Mouse (Mus musculus): Measurements from ENCODE around the gene 5730596B20Rik. TPM values are rescaled to one million over a fixed set of nuclear protein-coding genes. Genes with fewer than 3 reads are reported as not detected.

Gene 5730596B20Rik
- polyA plus RNA-seq, 2 experiments = 0.29 to 0.44 TPM

GRCm38 (mm10) chr6:52221337-52221992 is 44.2 kb downstream of the 5730596B20Rik start, which contains the start of gene Hoxa7:
Gene Hoxa7, minus strand, starts transcription at chr6:52221854.
- WGBS = under 1% methylated on average over 46 of the region's 46 CpGs
- peak; percentile 29; the same call in 1 of the 2 replicates for TF ChIP-seq POLR2A (IDR thresholded peaks at IDR 0.05; ENCODE audit: borderline replicate concordance, extremely low read depth, insufficient read depth, insufficient read length)
- peak within 1 kb of the TSS; percentile 95 for H3K27ac ChIP-seq (replicated peaks; ENCODE audit: low read depth, low read length)
- no peaks in the 10 kb centered on the region for H3K9me3 ChIP-seq (ENCODE audit: control insufficient read depth, low read length)
- H3K4me1 ChIP-seq (ENCODE audit: control insufficient read depth, insufficient read depth, low read length) = peaks cover 29% of the 10 kb centered on the region
- H3K27me3 ChIP-seq (ENCODE audit: control insufficient read depth, insufficient read depth, low read length) = peaks cover 5% of the 10 kb centered on the region; the same call in 1 of the 2 replicates
- peaks cover 26% of the 10 kb centered on the region for H3K36me3 ChIP-seq (ENCODE audit: control insufficient read depth, insufficient read depth, low read length)
- DNase-seq (ENCODE audit: low spot score) = peak; percentile 89
- peak within 1 kb of the TSS; percentile 96 for H3K4me2 ChIP-seq (replicated peaks; ENCODE audit: low read depth, low read length, severe bottlenecking)
- H3K9ac ChIP-seq (ENCODE audit: low read depth, low read length, severe bottlenecking) = peak within 1 kb of the TSS; percentile 100
- H3K4me3 ChIP-seq (replicated peaks; ENCODE audit: low read length) = peak within 1 kb of the TSS; percentile 90
- peak; percentile 23 for ATAC-seq (ENCODE audit: low FRiP score, low read depth)

- Histone ChIP-seq H3K4me1 (ENCODE audit: control insufficient read depth, insufficient read depth, low read length) (peaks cover 35% of the 10 kb centered on the region), H3K4me3 (replicated peaks; ENCODE audit: low read length) (peak overlapping the region; percentile 90), H3K36me3 (ENCODE audit: control insufficient read depth, insufficient read depth, low read length) (peaks cover 26% of the 10 kb centered on the region), H3K4me2 (replicated peaks; ENCODE audit: low read depth, low read length, severe bottlenecking) (peak overlapping the region; percentile 96), H3K9me3 (ENCODE audit: control insufficient read depth, low read length) (no peaks in the 10 kb centered on the region), H3K9ac (ENCODE audit: low read depth, low read length, severe bottlenecking) (peak overlapping the region; percentile 100), H3K27ac (replicated peaks; ENCODE audit: low read depth, low read length) (peak overlapping the region; percentile 95), H3K27me3 (ENCODE audit: control insufficient read depth, insufficient read depth, low read length) (peaks cover 5% of the 10 kb centered on the region; the same call in 1 of the 2 replicates)
- 1% methylated on average over 21 of the region's 21 CpGs for WGBS
- TF ChIP-seq POLR2A (IDR thresholded peaks at IDR 0.05; ENCODE audit: borderline replicate concordance, extremely low read depth, insufficient read depth, insufficient read length) = peak; percentile 42; the same call in 1 of the 2 replicates
- DNase-seq (ENCODE audit: low spot score) = peak; percentile 82
- peak; percentile 28 for ATAC-seq (ENCODE audit: low FRiP score, low read depth)
Observed at GRCm38 (mm10) chr6:52221993-52222685, 44.8 kb downstream of the 5730596B20Rik start.

- H3K4me3 ChIP-seq (replicated peaks; ENCODE audit: low read length) = peak overlapping the region; percentile 90
- H3K4me1 ChIP-seq (ENCODE audit: control insufficient read depth, insufficient read depth, low read length) = peaks cover 36% of the 10 kb centered on the region
- DNase-seq (ENCODE audit: low spot score) = peak; percentile 28
Observed at GRCm38 (mm10) chr6:52222729-52223128, 45.4 kb downstream of the 5730596B20Rik start.

GRCm38 (mm10) chr6:52223939-52224760 is 46.9 kb downstream of the 5730596B20Rik start:
- peaks cover 34% of the 10 kb centered on the region for H3K36me3 ChIP-seq (ENCODE audit: control insufficient read depth, insufficient read depth, low read length)
- no peak for TF ChIP-seq POLR2A (IDR thresholded peaks at IDR 0.05; ENCODE audit: borderline replicate concordance, extremely low read depth, insufficient read depth, insufficient read length)
- H3K27me3 ChIP-seq (ENCODE audit: control insufficient read depth, insufficient read depth, low read length) = peaks cover 5% of the 10 kb centered on the region; the same call in 1 of the 2 replicates
- peak overlapping the region; percentile 90 for H3K4me3 ChIP-seq (replicated peaks; ENCODE audit: low read length)
- peak overlapping the region; percentile 100 for H3K9ac ChIP-seq (ENCODE audit: low read depth, low read length, severe bottlenecking)
- no peaks in the 10 kb centered on the region for H3K9me3 ChIP-seq (ENCODE audit: control insufficient read depth, low read length)
- peak overlapping the region; percentile 96 for H3K4me2 ChIP-seq (replicated peaks; ENCODE audit: low read depth, low read length, severe bottlenecking)
- ATAC-seq (ENCODE audit: low FRiP score, low read depth) = no peak
- peak; percentile 44 for DNase-seq (ENCODE audit: low spot score)
- peaks cover 30% of the 10 kb centered on the region for H3K4me1 ChIP-seq (ENCODE audit: control insufficient read depth, insufficient read depth, low read length)
- H3K27ac ChIP-seq (replicated peaks; ENCODE audit: low read depth, low read length) = peak overlapping the region; percentile 95
- WGBS = under 1% methylated on average over 24 of the region's 24 CpGs

More at GRCm38 (mm10) chr6:52222729-52223128, 45.4 kb downstream of the 5730596B20Rik start:
- Histone ChIP-seq H3K36me3 (ENCODE audit: control insufficient read depth, insufficient read depth, low read length) (peaks cover 26% of the 10 kb centered on the region), H3K27me3 (ENCODE audit: control insufficient read depth, insufficient read depth, low read length) (peaks cover 5% of the 10 kb centered on the region; the same call in 1 of the 2 replicates), H3K9me3 (ENCODE audit: control insufficient read depth, low read length) (no peaks in the 10 kb centered on the region), H3K27ac (replicated peaks; ENCODE audit: low read depth, low read length) (peak overlapping the region; percentile 95), H3K9ac (ENCODE audit: low read depth, low read length, severe bottlenecking) (peak overlapping the region; percentile 100), H3K4me2 (replicated peaks; ENCODE audit: low read depth, low read length, severe bottlenecking) (peak overlapping the region; percentile 96)
- TF ChIP-seq POLR2A (IDR thresholded peaks at IDR 0.05; ENCODE audit: borderline replicate concordance, extremely low read depth, insufficient read depth, insufficient read length) = no peak
- WGBS = 5% methylated on average over 13 of the region's 13 CpGs
- ATAC-seq (ENCODE audit: low FRiP score, low read depth) = no peak

Data from limb, embryonic 14.5 days (tissue).